Mouse (Mus musculus): ENCODE data around the gene Gm30083.

GRCm38 (mm10) chr14:33974752-33975151 is 40.2 kb downstream of the Gm30083 start:
- TF ChIP-seq CTCF (IDR thresholded peaks at IDR 0.05; ENCODE audit: insufficient read depth, low read depth, low read length) (no peak), POLR2A (IDR thresholded peaks at IDR 0.05; ENCODE audit: insufficient read depth, low read depth, low read length) (no peak)
